Mouse (Mus musculus) cerebellum, postnatal 36 days (tissue): ENCODE results near the gene Gm5935.
"Not testable (repeated sequence)": the region's sequence is repeated elsewhere in the genome, so short reads cannot be mapped to it uniquely, and the experiment has no call there.

Experiments used
- DNase-seq, 2 experiments: peaks; one replicate each; pipeline ENCODE4 v3.0.0; 2021 to 2022; ENCODE audit warnings: mixed read lengths in 2 of 2

Gene Gm5935

DNA sequence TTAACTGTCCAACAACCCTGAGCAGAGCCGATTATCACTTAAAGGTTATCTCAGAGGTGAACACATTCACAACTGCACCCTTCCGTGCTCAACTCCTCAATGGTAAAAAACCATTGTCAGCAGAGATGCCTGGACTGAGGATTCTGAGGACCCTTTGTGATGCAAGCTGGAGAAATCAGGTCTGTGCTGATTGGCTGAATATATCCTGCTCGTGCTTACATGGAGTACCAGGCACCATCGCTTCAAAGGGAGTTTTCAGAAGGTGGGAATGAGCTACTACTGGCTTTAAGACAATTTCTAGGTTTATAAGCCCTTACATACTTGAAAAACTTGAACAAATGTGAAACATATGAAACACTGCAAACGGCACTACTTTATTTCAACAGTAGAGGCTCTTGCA is at the start of gene Gm5935:
TSS of gene Gm5935 (minus strand) at position 101 of the 400 bp plus-strand sequence.
- not testable (repeated sequence) for DNase-seq
